Mouse (Mus musculus): ENCODE data around the gene Sectm1a. TPM values are rescaled to one million over a fixed set of nuclear protein-coding genes. Genes with fewer than 3 reads are reported as not detected.
"Not testable (repeated sequence)": the region's sequence is repeated elsewhere in the genome, so short reads cannot be mapped to it uniquely, and the experiment has no call there.

Gene Sectm1a
- total RNA-seq, 2 experiments from 2014 or later = not detected

- ATAC-seq (replicated peaks; ENCODE audit: low FRiP score, low TSS enrichment, poor library complexity, severe bottlenecking) = no peak
Measured at GRCm38 (mm10) chr11:121092606-121093585, 11.9 kb upstream of the Sectm1a start.

DNA sequence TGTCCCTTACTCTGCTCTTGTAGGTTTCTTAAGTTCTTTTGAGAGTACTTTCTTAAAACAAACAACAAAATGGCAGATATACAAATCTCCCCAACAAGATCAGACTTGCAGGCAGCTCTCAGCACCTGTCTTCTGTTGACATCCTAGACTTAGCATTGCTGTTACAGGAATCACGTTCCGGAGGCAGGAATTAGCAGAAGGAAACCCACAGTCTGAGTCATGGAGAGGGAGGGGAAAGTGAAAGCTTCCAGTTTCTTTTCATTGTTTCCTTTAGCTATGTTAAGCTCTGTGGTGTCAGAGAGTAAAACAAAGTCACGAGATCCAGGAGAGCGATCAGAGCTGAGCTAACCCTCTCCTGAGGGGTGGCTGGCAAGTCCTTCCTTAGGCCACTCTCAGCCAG is 9.9 kb upstream of the Sectm1a start:
- ATAC-seq (replicated peaks; ENCODE audit: low FRiP score, low TSS enrichment, poor library complexity, severe bottlenecking) = no peak

DNA sequence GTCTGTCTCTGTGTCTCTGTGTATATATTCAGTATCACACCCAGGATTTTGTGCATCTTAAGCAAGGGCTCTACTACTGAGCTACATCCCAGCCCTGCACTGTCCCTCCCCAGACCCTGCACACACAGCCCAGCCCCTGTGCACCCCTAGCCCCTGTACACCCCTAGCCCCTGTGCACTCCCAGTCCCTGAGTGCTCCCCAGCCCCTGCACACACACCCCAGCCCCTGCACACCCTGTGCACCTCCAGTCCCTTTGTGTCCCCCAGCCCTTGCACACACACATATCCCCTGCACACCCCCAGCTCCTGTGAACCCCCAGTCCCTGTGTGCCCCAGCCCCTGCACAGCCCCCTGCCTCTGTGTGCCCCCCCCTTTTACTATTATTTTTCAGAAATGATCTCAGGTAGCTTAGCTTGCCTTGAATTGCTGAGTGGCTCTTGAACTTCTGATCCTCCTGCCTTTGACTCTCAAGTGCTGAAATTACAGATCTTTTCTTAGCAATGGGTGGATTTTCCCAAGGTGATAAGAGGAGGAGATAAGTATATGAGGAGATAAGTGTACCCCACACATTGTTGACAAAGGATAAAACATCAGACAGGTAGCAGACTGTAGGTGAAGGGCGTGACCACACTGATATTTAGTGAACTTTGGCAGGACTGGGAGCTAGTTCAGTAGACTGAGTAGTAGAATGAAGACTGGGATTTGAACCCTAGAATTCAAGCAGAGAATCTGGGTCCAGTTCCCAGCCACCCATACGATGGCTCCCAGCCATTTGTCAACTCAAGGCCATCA is 8.9 kb upstream of the Sectm1a start:
- no peak for ATAC-seq (replicated peaks; ENCODE audit: low FRiP score, low TSS enrichment, poor library complexity, severe bottlenecking)

GRCm38 (mm10) chr11:121088997-121089396 is 8.0 kb upstream of the Sectm1a start:
- ATAC-seq (replicated peaks; ENCODE audit: low FRiP score, low TSS enrichment, poor library complexity, severe bottlenecking) = no peak; the same call in 1 of the 2 replicates

- no peak for ATAC-seq (replicated peaks; ENCODE audit: low FRiP score, low TSS enrichment, poor library complexity, severe bottlenecking)
Measured at GRCm38 (mm10) chr11:121086296-121086695, 5.3 kb upstream of the Sectm1a start.

- ATAC-seq (replicated peaks; ENCODE audit: low FRiP score, low TSS enrichment, poor library complexity, severe bottlenecking) = no peak
Measured at GRCm38 (mm10) chr11:121085181-121085580, 4.2 kb upstream of the Sectm1a start.

DNA sequence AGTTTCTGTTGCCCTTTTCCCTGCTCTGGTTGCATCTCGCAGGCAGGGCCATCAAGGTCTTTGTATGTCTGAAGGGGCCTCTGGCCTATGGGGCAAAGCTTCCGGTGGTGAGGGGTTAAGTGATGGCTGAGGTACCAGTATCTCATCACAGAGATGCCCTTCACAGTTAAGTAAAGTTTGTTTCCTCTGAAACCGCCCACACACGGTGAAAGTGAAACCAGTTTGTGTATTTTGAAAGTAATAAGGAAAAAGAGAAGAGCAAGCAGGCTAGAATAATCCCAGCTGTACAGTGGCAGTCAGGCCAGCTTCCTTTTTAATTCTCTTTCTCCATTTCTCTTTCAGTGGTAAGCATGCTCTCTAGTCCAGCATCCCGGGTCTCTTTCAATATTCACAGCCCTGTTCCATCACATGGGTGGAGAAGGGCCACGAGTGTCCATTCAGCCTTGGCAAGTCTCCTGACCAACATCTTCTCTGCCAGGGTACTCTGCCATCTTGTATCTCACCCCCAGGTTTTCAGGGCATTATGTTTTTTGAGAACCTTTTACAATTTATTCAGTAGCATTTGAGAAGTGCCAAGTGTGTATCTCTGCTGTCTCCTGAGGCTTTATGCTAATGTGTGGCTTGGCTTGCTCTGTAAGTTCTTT is 2.0 kb upstream of the Sectm1a start:
- 0 out of 2 replicates have a peak, but pooled peaks have one; percentile 14 for ATAC-seq (replicated peaks; ENCODE audit: low FRiP score, low TSS enrichment, poor library complexity, severe bottlenecking)

DNA sequence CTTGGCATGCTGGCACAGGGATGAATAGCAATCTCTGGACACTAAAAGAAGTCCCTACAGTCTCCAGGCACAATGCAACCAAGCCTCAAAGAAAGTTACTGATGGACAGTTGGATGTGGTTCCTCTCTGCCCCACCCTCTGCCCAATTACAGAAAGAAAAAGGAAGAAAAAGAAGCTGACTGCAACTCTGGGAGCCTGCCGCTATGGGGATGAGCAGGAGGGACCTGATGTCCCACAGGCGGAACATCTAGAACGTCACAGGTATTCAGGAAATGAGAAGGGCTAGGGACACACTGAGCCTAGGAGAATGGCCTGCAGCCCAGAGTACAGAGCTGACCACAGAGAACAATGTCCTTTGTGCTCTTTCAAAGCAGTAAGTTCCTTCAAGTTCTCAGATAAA is 1.2 kb upstream of the Sectm1a start:
- no peak for ATAC-seq (replicated peaks; ENCODE audit: low FRiP score, low TSS enrichment, poor library complexity, severe bottlenecking)

GRCm38 (mm10) chr11:121080330-121080729 is 690 bp downstream of the Sectm1a start:
- ATAC-seq (replicated peaks; ENCODE audit: low FRiP score, low TSS enrichment, poor library complexity, severe bottlenecking) = no peak

DNA sequence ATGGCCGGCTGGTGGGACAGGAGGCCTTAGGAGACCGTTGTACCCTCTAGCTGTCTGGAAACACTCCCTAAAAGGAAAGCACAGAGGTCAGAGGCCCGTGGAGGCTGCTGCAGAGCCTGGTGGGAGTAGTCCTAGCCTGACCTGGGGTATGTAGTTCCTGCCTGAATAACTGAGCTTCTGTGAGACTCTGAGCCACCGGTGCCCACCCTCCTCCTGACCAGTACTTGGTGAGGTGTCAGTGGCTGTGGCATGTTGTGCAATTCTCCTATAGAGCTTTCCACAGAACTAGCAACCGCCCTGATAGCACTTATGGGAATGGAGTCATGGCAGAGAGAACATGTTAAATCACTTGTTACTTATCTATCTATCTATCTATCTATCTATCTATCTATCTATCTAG is 5.4 kb downstream of the Sectm1a start:
- no peak for ATAC-seq (replicated peaks; ENCODE audit: low FRiP score, low TSS enrichment, poor library complexity, severe bottlenecking)

DNA sequence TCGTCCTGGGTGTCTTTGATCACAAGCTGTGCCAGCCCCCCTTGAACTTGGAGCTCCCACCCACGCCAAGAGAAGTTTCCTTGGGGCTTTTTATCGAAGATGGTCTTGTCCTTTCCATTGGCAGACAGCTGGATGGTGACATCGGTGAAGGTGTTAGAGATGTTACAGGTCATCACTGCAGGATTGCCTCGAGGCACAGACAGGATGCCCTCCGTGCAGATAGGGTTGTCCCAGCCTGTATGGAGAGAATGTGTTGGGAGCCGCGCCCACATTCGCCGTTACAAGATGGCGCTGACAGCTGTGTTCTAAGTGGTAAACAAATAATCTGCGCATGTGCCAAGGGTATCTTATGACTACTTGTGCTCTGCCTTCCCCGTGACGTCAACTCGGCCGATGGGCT is 11.4 kb downstream of the Sectm1a start:
- ATAC-seq (replicated peaks; ENCODE audit: low FRiP score, low TSS enrichment, poor library complexity, severe bottlenecking) = not testable (repeated sequence)

- ATAC-seq (replicated peaks; ENCODE audit: low FRiP score, low TSS enrichment, poor library complexity, severe bottlenecking) = no peak
Measured at GRCm38 (mm10) chr11:121067895-121068294, 13.1 kb downstream of the Sectm1a start.

GRCm38 (mm10) chr11:121064197-121064596 is 16.8 kb downstream of the Sectm1a start:
- no peak for ATAC-seq (replicated peaks; ENCODE audit: low FRiP score, low TSS enrichment, poor library complexity, severe bottlenecking)

- no peak for ATAC-seq (replicated peaks; ENCODE audit: low FRiP score, low TSS enrichment, poor library complexity, severe bottlenecking)
Measured at GRCm38 (mm10) chr11:121063379-121063778, 17.6 kb downstream of the Sectm1a start, which contains the start of gene Sectm1b. Sectm1b (minus strand) TSS chr11:121063569.

GRCm38 (mm10) chr11:121061615-121062014 is 19.4 kb downstream of the Sectm1a start:
- no peak for ATAC-seq (replicated peaks; ENCODE audit: low FRiP score, low TSS enrichment, poor library complexity, severe bottlenecking)

DNA sequence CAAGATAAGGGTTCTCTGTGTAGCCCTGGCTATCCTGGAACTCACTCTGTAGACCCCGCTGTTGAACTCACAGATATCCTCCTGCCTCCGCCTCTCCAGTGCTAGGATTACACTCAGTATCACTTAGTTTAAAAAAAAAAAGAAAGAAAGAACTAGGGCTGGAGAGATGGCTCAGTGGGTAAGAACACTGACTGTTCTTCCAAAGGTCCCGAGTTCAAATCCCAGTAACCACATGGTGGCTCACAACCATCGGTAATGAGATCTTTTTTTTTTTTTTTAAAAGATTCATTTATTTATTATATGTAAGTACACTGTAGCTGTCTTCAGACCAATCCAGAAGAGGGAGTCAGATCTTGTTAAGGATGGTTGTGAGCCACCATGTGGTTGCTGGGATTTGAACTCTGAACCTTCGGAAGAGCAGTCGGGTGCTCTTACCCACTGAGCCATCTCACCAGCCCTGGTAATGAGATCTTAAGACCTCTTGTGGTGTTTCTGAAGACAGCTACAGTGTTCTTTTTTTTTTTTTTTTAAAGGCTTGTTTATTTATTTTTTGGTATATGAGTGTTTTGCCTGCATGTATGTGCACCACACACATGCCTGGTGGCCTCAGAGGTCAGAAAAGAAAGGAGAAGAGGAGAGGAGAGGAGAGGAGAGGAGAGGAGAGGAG is 20.5 kb downstream of the Sectm1a start:
- not testable (repeated sequence) for ATAC-seq (replicated peaks; ENCODE audit: low FRiP score, low TSS enrichment, poor library complexity, severe bottlenecking)

- no peak for ATAC-seq (replicated peaks; ENCODE audit: low FRiP score, low TSS enrichment, poor library complexity, severe bottlenecking)
Measured at GRCm38 (mm10) chr11:121059471-121059870, 21.5 kb downstream of the Sectm1a start.

DNA sequence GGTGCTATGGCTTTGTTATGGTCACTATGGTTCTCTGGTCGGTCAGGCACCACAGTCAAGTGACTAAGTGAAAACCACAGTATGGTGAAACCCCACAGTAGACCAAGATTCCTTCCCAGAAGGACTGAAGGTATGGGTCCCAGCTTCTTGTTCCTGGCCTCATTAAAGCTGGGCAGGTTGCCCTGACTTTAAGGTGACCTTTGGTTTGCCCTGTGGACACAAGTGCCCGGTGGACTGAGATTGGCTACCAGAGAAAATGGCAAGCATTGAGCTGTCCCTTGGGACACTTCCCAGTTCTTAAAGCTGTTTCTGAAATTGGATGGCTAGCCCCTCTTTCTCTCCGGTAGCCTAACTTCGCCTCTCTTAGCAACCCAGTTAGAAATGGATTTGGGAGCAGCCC is 22.1 kb downstream of the Sectm1a start:
- no peak for ATAC-seq (replicated peaks; ENCODE audit: low FRiP score, low TSS enrichment, poor library complexity, severe bottlenecking)

DNA sequence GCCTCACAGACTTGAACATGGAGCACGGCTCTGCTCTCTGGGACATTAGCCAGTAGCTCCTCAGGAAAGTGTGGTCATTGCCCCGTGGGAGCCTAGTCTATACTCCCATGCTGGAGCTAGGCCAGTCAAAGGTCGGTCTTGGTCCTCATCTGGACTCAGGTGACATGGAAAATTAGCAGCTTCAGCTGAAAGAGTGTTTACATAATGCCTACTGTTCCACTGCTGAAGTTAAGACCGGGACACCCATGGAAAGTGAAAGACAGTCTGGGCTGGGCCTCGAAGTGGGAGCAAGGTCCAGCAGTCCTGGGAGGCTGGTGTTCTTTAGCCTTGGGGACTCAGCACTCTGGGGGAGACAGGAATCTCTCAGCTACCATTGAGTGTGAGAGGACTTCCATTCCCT is 22.9 kb downstream of the Sectm1a start:
- ATAC-seq (replicated peaks; ENCODE audit: low FRiP score, low TSS enrichment, poor library complexity, severe bottlenecking) = no peak

Measured in megakaryocyte-erythroid progenitor cell, adult 5-6 weeks (primary cell).